Mouse (Mus musculus): ENCODE results near the gene Suclg1.

Suclg1 gene

DNA sequence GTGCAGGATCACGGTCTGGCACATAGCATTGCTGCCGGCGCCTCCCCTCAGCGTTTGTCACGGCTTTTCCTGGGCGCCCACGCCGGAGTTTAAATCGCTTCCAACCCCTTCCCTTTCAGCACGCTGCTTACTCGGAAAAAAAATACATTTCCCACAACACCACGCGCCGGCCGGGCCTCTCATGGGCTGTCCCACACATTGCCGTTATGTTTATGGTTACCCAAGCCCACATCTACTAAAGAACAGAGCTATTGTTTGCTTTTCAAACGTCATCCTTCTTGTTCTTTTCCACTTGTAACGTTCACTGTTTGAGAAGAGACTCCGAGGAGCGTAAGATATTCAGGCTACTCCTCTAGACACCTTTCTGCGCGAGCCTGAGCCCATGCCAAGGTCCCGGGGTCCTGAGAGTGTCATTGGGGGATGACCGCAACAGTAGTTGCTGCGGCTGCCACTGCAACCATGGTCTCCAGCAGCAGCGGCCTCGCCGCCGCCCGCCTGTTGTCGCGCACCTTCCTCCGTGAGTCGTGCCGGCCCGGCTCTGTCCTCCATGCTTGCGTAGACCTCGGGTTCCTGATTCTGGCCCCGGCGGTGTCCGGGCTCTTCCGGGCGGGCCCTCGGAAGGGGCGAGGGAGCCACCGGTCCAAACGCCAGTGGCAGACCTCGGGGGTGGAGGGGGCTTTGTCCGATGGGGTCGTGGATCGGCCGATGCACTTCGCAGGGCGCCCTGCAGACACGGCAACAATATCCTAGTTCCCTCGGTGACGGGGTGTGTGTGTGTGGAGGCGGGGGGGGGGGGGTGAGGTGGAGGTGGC lies at the start of gene Suclg1:
Gene Suclg1, plus strand, starts transcription at position 146 of the 812 bp plus-strand sequence.
- peak; percentile 85 for DNase-seq (ENCODE audit: low read depth, low spot score)

DNA sequence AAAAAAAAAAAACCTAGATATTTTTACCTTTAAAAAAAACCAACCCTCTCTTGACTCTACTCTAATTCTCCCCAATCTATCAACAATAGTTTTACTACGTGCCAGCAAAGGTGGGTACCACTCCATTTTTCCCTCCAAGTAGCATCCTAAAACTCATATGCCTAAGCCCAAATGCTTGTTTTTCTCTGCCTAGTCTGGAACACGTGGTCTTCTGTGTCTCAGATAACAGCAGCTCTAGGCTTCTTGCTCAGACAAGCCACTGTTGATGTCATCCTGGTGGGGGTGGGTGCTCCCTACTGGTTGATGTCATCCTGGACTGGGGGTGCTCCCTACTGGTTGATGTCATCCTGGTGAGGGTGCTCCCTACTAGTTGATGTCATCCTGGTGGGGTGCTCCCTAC lies 44.5 kb upstream of the Suclg1 start:
- DNase-seq (ENCODE audit: low read depth, low spot score), result no peak

GRCm38 (mm10) chr6:73204937-73205336 lies 43.2 kb upstream of the Suclg1 start:
- no peak for DNase-seq (ENCODE audit: low read depth, low spot score)

DNA sequence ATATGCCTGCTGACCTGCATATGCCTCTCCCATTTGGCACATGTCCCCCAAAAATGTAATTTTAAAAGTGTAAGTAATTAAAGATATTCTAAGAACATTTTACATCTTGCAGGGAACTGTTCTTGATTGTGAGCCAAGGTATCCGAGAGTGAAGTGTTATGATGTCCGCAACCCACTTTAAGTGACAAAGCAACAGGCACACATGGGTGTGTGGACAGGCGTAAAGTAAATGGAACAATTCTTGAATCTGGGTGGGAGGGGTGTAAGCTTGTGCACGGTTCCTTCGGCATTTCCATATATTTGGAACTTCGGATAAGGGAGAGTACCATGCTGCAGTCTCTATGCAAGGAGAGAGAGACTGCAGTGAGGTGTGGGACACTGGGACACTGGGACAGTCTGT lies 38.6 kb upstream of the Suclg1 start:
- DNase-seq (ENCODE audit: low read depth, low spot score), result no peak

DNA sequence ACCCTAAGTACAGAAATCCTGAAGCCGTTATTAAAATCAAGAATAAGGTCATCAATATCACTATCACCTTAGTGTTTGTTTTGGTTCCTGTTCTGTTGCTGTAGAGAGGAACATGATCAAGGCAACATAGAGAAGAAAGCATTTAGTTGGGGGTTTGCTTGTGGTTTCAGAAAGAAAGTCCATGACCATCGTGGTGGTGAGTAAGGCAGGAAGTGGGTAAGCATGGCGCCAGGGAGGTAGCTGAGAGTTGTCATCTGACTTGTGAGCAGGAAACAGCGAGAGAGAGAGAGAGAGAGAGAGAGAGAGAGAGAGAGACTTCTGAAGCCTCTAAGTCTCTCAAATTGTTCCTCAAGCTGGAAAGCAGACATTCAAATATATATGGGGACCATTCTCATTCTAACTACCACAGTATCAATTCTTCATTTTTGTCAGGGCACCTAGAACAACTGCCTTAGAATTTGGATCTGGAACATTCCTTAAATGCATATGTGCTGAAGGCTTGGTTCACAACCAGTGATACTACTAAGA lies 37.7 kb upstream of the Suclg1 start:
- peak; percentile 5 for DNase-seq (ENCODE audit: low read depth, low spot score)

DNA sequence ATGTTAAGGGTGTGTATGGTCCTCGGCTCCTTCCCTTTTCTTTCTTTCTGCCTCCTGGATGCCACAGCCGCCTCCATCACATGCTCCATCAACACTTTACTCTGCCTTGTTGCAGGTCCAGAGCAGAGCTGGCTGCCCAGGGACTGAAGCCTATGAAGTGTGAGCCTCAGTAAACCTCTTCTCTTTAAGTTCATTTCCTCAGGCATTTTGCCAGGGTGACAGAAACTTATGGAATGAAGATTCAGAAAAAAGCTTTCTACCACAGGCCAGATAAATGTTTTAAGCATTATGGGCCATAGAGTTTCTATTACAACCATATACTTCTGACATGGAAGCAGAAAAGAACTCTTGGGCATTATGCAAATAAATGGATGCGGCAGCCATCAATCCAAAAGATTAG lies 37.1 kb upstream of the Suclg1 start:
- DNase-seq (ENCODE audit: low read depth, low spot score), result no peak

DNA sequence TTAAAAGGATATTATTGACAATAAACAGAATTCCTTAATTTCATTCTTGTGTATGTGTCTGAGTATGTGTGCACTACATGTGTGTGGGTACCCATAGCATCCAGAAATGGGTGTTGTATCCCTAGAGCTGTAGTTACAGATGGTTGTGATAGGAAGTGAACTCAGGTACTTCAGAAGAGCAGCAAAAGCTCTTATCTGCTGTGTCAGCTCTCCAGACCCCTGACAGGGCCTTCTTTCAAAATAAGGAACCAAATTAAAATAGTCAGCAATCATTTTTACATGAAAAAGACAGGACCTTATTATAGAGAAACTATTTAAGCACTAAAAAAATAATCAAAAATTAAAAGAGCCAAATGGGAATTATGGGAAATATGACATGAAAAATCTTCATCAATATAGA lies 36.6 kb upstream of the Suclg1 start:
- DNase-seq (ENCODE audit: low read depth, low spot score), result no peak

GRCm38 (mm10) chr6:73221189-73221957 lies 26.8 kb upstream of the Suclg1 start, which contains the start of gene Dnah6:
TSS of gene Dnah6 (minus strand) at chr6:73221651.
- peak; percentile 5 for DNase-seq (ENCODE audit: low read depth, low spot score)

GRCm38 (mm10) chr6:73221958-73222735 lies 26.0 kb upstream of the Suclg1 start:
- no peak for DNase-seq (ENCODE audit: low read depth, low spot score)

DNA sequence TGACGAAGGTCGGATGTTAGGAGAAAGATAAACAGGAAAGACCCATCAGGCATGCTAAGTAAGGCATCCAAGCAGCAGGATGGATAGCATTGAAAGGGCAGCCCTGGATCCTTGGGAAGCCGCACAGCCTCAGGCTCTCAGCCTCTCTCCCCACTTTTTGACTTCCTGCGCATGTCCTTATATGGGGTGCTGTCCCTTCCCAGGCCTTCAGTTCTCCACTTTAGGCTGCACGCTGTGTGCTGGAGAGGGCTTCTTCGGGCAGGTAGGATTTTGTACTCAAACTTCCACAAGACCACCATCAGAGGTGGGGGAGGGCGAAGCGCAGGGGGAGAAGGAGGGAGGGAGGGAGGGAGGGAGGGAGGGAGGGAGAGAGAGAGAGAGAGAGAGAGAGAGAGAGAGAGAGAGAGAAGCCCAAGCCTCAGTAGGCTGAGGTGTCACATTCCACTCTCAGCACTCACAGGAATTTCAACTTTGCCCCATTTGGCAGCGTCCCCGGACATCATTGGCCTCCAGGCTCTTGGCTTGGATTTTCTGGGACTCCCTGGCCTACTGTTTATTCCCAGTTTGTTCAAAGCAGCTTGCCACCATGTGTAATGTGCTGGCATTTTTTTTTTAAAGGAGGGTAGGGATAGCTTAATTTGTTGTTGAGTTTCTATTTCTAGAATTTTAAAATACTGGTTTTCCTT lies 25.2 kb upstream of the Suclg1 start:
- DNase-seq (ENCODE audit: low read depth, low spot score), result no peak

GRCm38 (mm10) chr6:73227376-73228158 lies 20.6 kb upstream of the Suclg1 start:
- DNase-seq (ENCODE audit: low read depth, low spot score), result peak; percentile 34

- DNase-seq (ENCODE audit: low read depth, low spot score), result no peak
Measured at GRCm38 (mm10) chr6:73228408-73228807, 19.8 kb upstream of the Suclg1 start.

DNA sequence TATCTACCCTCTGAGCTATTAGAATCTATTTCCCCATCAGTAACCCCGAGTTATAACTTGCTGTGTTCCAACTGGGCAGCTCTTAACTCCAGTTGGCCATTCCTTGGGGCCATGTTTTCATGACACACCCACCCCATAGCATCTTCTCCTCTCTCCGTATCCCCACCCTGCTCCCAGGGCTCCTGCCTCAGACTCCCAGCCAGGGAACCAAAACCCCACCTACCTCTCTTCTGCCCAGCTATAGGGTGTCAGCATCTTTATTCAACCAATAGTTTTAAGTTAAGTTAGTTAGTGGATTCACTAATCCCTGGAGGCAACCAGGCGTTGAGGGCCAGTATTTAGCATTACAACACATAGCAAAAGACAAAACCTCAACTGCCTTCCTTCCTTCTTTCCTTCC lies 19.3 kb upstream of the Suclg1 start:
- no peak for DNase-seq (ENCODE audit: low read depth, low spot score)

DNA sequence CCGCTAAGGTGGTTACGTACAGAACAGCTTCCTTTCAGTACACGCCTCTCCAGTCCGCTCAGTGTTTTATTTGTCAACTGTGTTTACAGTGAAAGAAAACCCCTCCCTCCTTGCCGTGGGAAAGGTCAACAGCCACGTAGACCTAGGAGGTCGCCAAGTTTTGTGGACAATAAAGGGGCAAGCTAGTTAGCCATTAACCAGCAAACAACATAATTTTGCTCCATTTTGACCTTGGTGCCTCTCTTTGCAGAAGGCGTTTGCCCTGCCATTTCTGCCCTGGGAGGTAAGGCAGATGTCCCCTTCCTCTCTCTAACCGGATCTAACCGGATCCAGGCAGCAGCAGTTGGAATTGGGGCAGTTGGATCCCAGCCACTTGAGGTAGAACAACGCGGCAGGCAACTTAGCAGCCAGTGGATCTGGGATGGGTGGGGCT lies 16.0 kb upstream of the Suclg1 start:
- no peak for DNase-seq (ENCODE audit: low read depth, low spot score)

DNA sequence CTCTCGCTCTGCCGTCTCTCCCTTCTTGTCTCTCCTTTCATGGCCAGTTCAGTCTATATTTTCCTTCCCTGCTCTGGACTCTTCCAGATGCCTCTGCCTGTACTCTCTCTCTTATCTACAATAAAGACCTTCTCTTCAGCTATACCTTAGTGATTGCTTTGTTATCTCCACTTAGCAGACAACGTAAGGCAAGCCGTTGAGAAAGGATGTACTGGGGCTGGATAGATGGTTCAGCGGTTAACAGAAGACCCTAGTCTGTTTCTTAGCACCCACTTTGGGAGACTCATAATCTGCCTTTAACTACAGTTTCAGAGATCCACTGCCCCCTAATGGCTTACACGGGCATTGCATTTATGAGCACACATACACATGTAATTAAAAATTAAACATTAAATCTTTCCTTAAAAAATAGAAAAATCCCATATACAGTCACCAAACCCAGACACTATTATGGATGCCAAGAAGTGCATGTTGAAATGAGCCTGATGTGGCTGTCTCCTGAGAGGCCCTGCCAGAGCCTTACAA lies 14.9 kb upstream of the Suclg1 start:
- peak; percentile 13 for DNase-seq (ENCODE audit: low read depth, low spot score)

- DNase-seq (ENCODE audit: low read depth, low spot score), result no peak
Measured at GRCm38 (mm10) chr6:73234302-73234900, 13.8 kb upstream of the Suclg1 start.

DNA sequence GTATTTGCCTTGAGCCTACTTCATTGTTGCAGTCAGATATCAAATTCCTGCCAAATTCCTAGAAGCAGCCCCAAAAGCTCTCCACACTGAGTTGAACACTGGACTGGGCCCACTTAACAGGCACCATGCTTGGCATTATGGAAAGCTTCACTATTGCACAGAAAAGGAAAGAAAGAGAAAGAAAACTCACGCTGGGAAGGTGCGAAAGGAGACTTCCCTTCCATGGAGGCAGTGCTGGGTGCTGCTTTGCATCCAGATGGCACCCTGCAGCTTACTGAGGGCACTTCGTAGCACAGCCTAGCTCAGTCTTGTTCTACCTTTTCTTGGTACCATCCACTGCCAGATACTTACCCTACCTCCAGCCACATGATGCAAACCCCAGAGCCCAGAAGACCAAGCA lies 12.5 kb upstream of the Suclg1 start:
- no peak for DNase-seq (ENCODE audit: low read depth, low spot score)

GRCm38 (mm10) chr6:73246821-73247220 lies 1.4 kb upstream of the Suclg1 start:
- no peak for DNase-seq (ENCODE audit: low read depth, low spot score)

- DNase-seq (ENCODE audit: low read depth, low spot score), result peak; percentile 59
Measured at GRCm38 (mm10) chr6:73247452-73247851, 730 bp upstream of the Suclg1 start.

GRCm38 (mm10) chr6:73249049-73249422 lies 854 bp downstream of the Suclg1 start:
- peak; percentile 35 for DNase-seq (ENCODE audit: low read depth, low spot score)
